ENCODE assay signal across 12 mouse cellular contexts in the genomic region with DNA sequence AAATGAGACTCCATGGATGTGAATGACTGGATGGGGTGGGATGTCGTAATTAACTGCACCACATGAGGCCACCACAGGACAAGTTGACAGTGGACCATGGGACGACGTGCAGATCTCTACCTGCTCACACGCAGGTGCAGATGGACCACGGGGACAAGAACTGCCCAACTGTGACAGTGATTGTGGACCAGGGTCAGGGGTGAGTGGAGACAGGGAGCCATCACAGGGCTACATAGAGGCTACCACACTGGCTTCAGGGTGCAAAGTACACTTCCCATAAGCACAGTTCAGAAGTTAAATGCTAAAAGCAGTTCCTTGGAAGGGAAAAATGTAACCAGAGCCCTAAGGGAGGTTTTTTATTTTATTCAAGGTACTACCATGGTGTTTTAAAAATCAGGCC.
"Had no signal": no experiment of that assay in that cellular context is flagged by ENCODE, and none has a peak within 500 bp of the region (broad histone marks: within the 10 kb centered on the region; RNA-seq: fewer than 3 reads in every experiment).

No protein-coding gene starts in this region.

- H3K4me3 ChIP-seq: intestine, embryonic 15.5 days; layer of hippocampus, adult 2 months; limb, embryonic 13.5 days; liver, embryonic 15.5 days; midbrain, embryonic 10.5 days; neural tube, embryonic 13.5 days had no signal

- H3K27me3 ChIP-seq: intestine, embryonic 15.5 days; limb, embryonic 13.5 days; liver, embryonic 15.5 days; neural tube, embryonic 13.5 days had no signal

- H3K4me2 ChIP-seq: intestine, embryonic 15.5 days; limb, embryonic 13.5 days; liver, embryonic 11.5 days; liver, embryonic 15.5 days; lung, embryonic 14.5 days; neural tube, embryonic 13.5 days had no signal

- H3K9me3 ChIP-seq: intestine, embryonic 15.5 days; limb, embryonic 13.5 days; liver, embryonic 15.5 days; midbrain, embryonic 10.5 days; neural tube, embryonic 13.5 days had no signal

- DNase-seq: lung, embryonic 14.5 days; lung, postnatal 10 days; lung, postnatal 4 days; right cerebral cortex, postnatal 14 days had no signal

- ATAC-seq: intestine, embryonic 15.5 days; midbrain, embryonic 16.5 days had no signal

- H3K9ac ChIP-seq: intestine, embryonic 15.5 days; limb, embryonic 13.5 days; liver, embryonic 15.5 days; lung, embryonic 14.5 days; neural tube, embryonic 13.5 days had no signal

- H3K27ac ChIP-seq: intestine, embryonic 15.5 days; layer of hippocampus, adult 2 months; limb, embryonic 13.5 days; liver, embryonic 15.5 days; midbrain, embryonic 10.5 days; neural tube, embryonic 13.5 days had no signal

- H3K4me1 ChIP-seq: intestine, embryonic 15.5 days; limb, embryonic 13.5 days; liver, embryonic 15.5 days had no signal
